In the genomic region with DNA sequence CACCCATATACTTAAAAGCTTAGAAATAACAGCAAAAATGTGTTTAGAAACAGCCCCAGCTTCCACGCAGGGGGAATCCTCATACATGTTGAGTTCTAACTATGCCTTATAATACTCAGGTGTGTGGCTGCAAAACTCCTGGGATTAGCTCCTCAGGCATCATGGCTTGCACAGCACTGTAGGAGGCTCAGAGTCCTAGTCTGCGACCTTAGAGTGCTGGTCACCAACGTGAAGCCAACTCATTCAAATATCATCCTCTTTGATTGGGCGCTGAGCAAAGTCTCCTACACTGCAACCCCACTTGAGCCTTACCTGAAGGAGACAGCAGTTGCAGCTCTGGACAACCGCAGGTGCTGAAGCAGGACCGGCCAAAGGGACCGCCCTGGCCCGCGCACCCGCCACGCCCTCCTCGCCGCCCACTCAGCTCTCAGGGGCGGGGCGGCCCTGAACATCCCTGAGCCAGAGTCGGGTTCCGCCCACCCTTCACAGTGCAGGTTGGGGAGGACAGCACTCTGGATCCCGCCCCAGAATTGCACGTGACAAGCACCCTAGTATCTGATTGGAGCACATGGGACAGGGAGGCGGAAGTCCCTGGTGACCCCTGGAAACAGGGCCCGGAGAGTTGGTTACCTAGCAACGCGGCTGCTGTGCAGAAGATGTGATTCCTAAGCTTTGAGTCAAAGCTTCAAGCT, we compare ENCODE assay signal across 8 mouse cellular contexts.
A peak's percentile ranks its signal among the peaks of the same experiment; 100 is the strongest.
DNase-seq lines count a peak whose midpoint lies in the region; ATAC-seq and TF ChIP-seq lines count a peak whose summit lies in the region.

No protein-coding gene starts in this region.

- in situ Hi-C loops in CH12.LX (cut with MboI; ENCODE audit: low pct_ligation_motif_present, low pct_unique_long_range_greater_than_20kb, low sequenced_read_pairs), result no loop called here

- peak overlapping the region; percentile 39 for H3K4me2 ChIP-seq in CH12.LX (ENCODE audit: insufficient read depth, low read depth, poor library complexity, severe bottlenecking)
- peak overlapping the region; percentile 69 for H3K4me2 ChIP-seq in forebrain, postnatal 0 days (ENCODE audit: low read depth)
- peak overlapping the region; percentile 18; the same call in 1 of the 2 replicates for H3K4me2 ChIP-seq in liver, embryonic 14.5 days (ENCODE audit: low read depth)
- peak overlapping the region; percentile 61 for H3K4me2 ChIP-seq in neural tube, embryonic 12.5 days (replicated peaks)

- peak; percentile 97 for DNase-seq in CH12.LX (ENCODE audit: extremely low read depth)
- peak; percentile 92 to 95 for DNase-seq in cerebellum, adult 2 months
- DNase-seq in forebrain, postnatal 0 days, result peak; percentile 93
- DNase-seq in heart, postnatal 25 days (ENCODE audit: low spot score), result peak; percentile 73
- peak; percentile 87 to 92 for DNase-seq in kidney, postnatal 4 days
- peak; percentile 19 to 47 (median 44) for DNase-seq in liver, embryonic 14.5 days (ENCODE audit: low read depth in 3 of 3, low spot score in 3 of 3)

- no peaks in the 10 kb centered on the region for H3K9me3 ChIP-seq in CH12.LX (replicated peaks; ENCODE audit: low read length)
- no peaks in the 10 kb centered on the region for H3K9me3 ChIP-seq in forebrain, postnatal 0 days (ENCODE audit: low read length)
- H3K9me3 ChIP-seq in liver, embryonic 14.5 days (ENCODE audit: control insufficient read depth, low read length), result no peaks in the 10 kb centered on the region
- no peaks in the 10 kb centered on the region for H3K9me3 ChIP-seq in neural tube, embryonic 12.5 days

- peak; percentile 100 for ATAC-seq in forebrain, postnatal 0 days
- peak; percentile 84 for ATAC-seq in liver, embryonic 14.5 days (ENCODE audit: insufficient read depth)
- peak; percentile 100 for ATAC-seq in neural tube, embryonic 12.5 days (ENCODE audit: low FRiP score, low read depth)

- dilution Hi-C loops in CH12.LX (cut with MboI; ENCODE audit: extremely low pct_ligation_motif_present, extremely low pct_unique_long_range_greater_than_20kb, low sequenced_read_pairs), result no loop called here

- TF ChIP-seq CTCF in CH12.LX (conservative IDR thresholded peaks at IDR 0.05 in 1 of 2, IDR thresholded peaks at IDR 0.05 in 1 of 2; ENCODE audit: low read depth in 2 of 2, low read length in 2 of 2), result no peak
- no peak for TF ChIP-seq CTCF in cerebellum, adult 2 months (IDR thresholded peaks at IDR 0.05; ENCODE audit: borderline replicate concordance, insufficient read depth, low read depth, low read length)
- TF ChIP-seq CTCF in forebrain, postnatal 0 days (IDR thresholded peaks at IDR 0.05; ENCODE audit: low read depth), result no peak
- no peak for TF ChIP-seq CTCF in liver, embryonic 14.5 days (IDR thresholded peaks at IDR 0.05; ENCODE audit: low read depth)
- TF ChIP-seq CTCF in testis, adult 2 months (IDR thresholded peaks at IDR 0.05; ENCODE audit: control insufficient read depth, insufficient read depth, insufficient replicate concordance, low read depth, low read length), result no peak

- H3K79me2 ChIP-seq in CH12.LX (replicated peaks; ENCODE audit: control insufficient read depth, extremely low read depth, insufficient read depth, poor library complexity, severe bottlenecking), result no peaks in the 10 kb centered on the region

- TF ChIP-seq POLR2A in CH12.LX (IDR thresholded peaks at IDR 0.05; ENCODE audit: low read depth, low read length), result no peak
- TF ChIP-seq POLR2A in cerebellum, adult 2 months (IDR thresholded peaks at IDR 0.05; ENCODE audit: borderline replicate concordance, insufficient read depth, low read length), result 0 out of 2 replicates have a peak, but pooled peaks have one; percentile 23
- TF ChIP-seq POLR2A in testis, adult 2 months (IDR thresholded peaks at IDR 0.05; ENCODE audit: control insufficient read depth, low read depth, low read length), result no peak

- peak overlapping the region; percentile 36 to 48 (median 47) for H3K4me3 ChIP-seq in CH12.LX (replicated peaks in 1 of 3; ENCODE audit: low read depth in 2 of 3, low read length in 2 of 3, poor library complexity in 1 of 3)
- H3K4me3 ChIP-seq in cerebellum, adult 2 months (replicated peaks; ENCODE audit: insufficient read depth, low read depth, low read length), result peak overlapping the region; percentile 78
- peak overlapping the region; percentile 70 for H3K4me3 ChIP-seq in forebrain, postnatal 0 days (ENCODE audit: low read depth, low read length)
- peak overlapping the region in 1 of 2 experiments; percentile 20; a peak in 1 of 4 replicates for H3K4me3 ChIP-seq in liver, embryonic 14.5 days (ENCODE audit: insufficient read depth in 1 of 2, low read depth in 2 of 2, low read length in 2 of 2)
- H3K4me3 ChIP-seq in neural tube, embryonic 12.5 days, result peak overlapping the region; percentile 55
- H3K4me3 ChIP-seq in testis, adult 2 months (ENCODE audit: control insufficient read depth, low read depth, low read length), result peak overlapping the region; percentile 85

- no peaks in the 10 kb centered on the region for H3K27me3 ChIP-seq in CH12.LX (replicated peaks)
- no peaks in the 10 kb centered on the region for H3K27me3 ChIP-seq in cerebellum, adult 2 months (ENCODE audit: control insufficient read depth, insufficient read depth, low read length)
- H3K27me3 ChIP-seq in forebrain, postnatal 0 days (ENCODE audit: insufficient read depth, low read length), result no peaks in the 10 kb centered on the region
- H3K27me3 ChIP-seq in liver, embryonic 14.5 days (ENCODE audit: control insufficient read depth, insufficient read depth, low read length), result no peaks in the 10 kb centered on the region
- H3K27me3 ChIP-seq in neural tube, embryonic 12.5 days (replicated peaks), result no peaks in the 10 kb centered on the region
- no peaks in the 10 kb centered on the region for H3K27me3 ChIP-seq in testis, adult 2 months (ENCODE audit: control insufficient read depth, insufficient read depth, low read length)

- peaks cover 0 to 8% of the 10 kb centered on the region in 2 experiments; a peak in 3 of 4 replicates for H3K4me1 ChIP-seq in CH12.LX (ENCODE audit: control insufficient read depth in 1 of 2, insufficient read depth in 2 of 2)
- no peaks in the 10 kb centered on the region for H3K4me1 ChIP-seq in cerebellum, adult 2 months (ENCODE audit: control insufficient read depth, insufficient read depth, low read length)
- H3K4me1 ChIP-seq in forebrain, postnatal 0 days (ENCODE audit: insufficient read depth), result peaks cover 7% of the 10 kb centered on the region
- no peaks in the 10 kb centered on the region for H3K4me1 ChIP-seq in liver, embryonic 14.5 days (replicated peaks; ENCODE audit: control insufficient read depth in 2 of 2, insufficient read depth in 2 of 2, low read length in 1 of 2)
- H3K4me1 ChIP-seq in neural tube, embryonic 12.5 days, result no peaks in the 10 kb centered on the region
- H3K4me1 ChIP-seq in testis, adult 2 months (ENCODE audit: control insufficient read depth, insufficient read depth, low read length), result no peaks in the 10 kb centered on the region

- intact Hi-C loops in heart, postnatal 25 days (cut with DNase I), result no loop called here

- H3K27ac ChIP-seq in CH12.LX (ENCODE audit: insufficient read depth, low read depth), result no peak overlapping the region
- H3K27ac ChIP-seq in cerebellum, adult 2 months (ENCODE audit: insufficient read depth, low read length), result no peak overlapping the region
- peak overlapping the region; percentile 76 for H3K27ac ChIP-seq in forebrain, postnatal 0 days (ENCODE audit: low read depth, low read length)
- H3K27ac ChIP-seq in liver, embryonic 14.5 days, result no peak overlapping the region
- no peak overlapping the region for H3K27ac ChIP-seq in neural tube, embryonic 12.5 days
- 0 out of 2 replicates have a peak overlapping the region, but pooled peaks have one; percentile 10 for H3K27ac ChIP-seq in testis, adult 2 months (ENCODE audit: control insufficient read depth, insufficient read depth, low read depth, low read length)

- H3K36me3 ChIP-seq in CH12.LX (replicated peaks in 1 of 2; ENCODE audit: control insufficient read depth in 1 of 2, insufficient read depth in 1 of 2, low read length in 1 of 2), result no peaks in the 10 kb centered on the region
- no peaks in the 10 kb centered on the region for H3K36me3 ChIP-seq in forebrain, postnatal 0 days (ENCODE audit: insufficient read depth)
- H3K36me3 ChIP-seq in liver, embryonic 14.5 days (replicated peaks; ENCODE audit: control insufficient read depth, insufficient read depth, low read depth), result no peaks in the 10 kb centered on the region
- no peaks in the 10 kb centered on the region for H3K36me3 ChIP-seq in neural tube, embryonic 12.5 days
- no peaks in the 10 kb centered on the region for H3K36me3 ChIP-seq in testis, adult 2 months (ENCODE audit: control insufficient read depth, insufficient read depth, low read length)

- no peak overlapping the region for H3K9ac ChIP-seq in CH12.LX (ENCODE audit: insufficient read depth, low read depth)
- H3K9ac ChIP-seq in forebrain, postnatal 0 days, result peak overlapping the region; percentile 64
- no peak overlapping the region for H3K9ac ChIP-seq in liver, embryonic 14.5 days (replicated peaks)
- H3K9ac ChIP-seq in neural tube, embryonic 12.5 days, result peak overlapping the region; percentile 36; the same call in 1 of the 2 replicates

- 1% methylated on average over 23 of the region's 23 CpGs for WGBS in cerebellum, adult 2 months
- WGBS in forebrain, postnatal 0 days, result 3% methylated on average over 23 of the region's 23 CpGs
- 2% methylated on average over 23 of the region's 23 CpGs for WGBS in liver, embryonic 14.5 days (ENCODE audit: insufficient replicate concordance)
- WGBS in neural tube, embryonic 12.5 days, result 2% methylated on average over 23 of the region's 23 CpGs

- TF ChIP-seq RAD21 in CH12.LX (IDR thresholded peaks at IDR 0.05; ENCODE audit: low read depth, low read length), result no peak

- TF ChIP-seq EP300 in CH12.LX (IDR thresholded peaks at IDR 0.05; ENCODE audit: low read length), result no peak
- TF ChIP-seq EP300 in liver, embryonic 14.5 days (IDR thresholded peaks at IDR 0.05; ENCODE audit: low read depth), result no peak

TF ChIP-seq in CH12.LX, 34 proteins besides CTCF, POLR2A, EP300 and RAD21 (continues in another document):
- TF ChIP-seq ZMIZ1 (IDR thresholded peaks at IDR 0.05; ENCODE audit: low read depth, low read length) (no peak), TCF12 (IDR thresholded peaks at IDR 0.05; ENCODE audit: low read depth, low read length) (no peak), JUND (conservative IDR thresholded peaks at IDR 0.05; ENCODE audit: low read depth, low read length) (no peak), MAZ (IDR thresholded peaks at IDR 0.05; ENCODE audit: low read depth, low read length) (no peak), PAX5 (IDR thresholded peaks at IDR 0.05; ENCODE audit: low read length) (no peak), IRF4 (IDR thresholded peaks at IDR 0.05; ENCODE audit: low read depth, low read length) (no peak), NRF1 (IDR thresholded peaks at IDR 0.05; ENCODE audit: low read depth, low read length) (peak; percentile 53), ELF1 (IDR thresholded peaks at IDR 0.05; ENCODE audit: low read depth, low read length) (peak; percentile 94), ZNF384 (IDR thresholded peaks at IDR 0.05; ENCODE audit: low read depth, low read length) (no peak), BHLHE40 (IDR thresholded peaks at IDR 0.05; ENCODE audit: low read depth, low read length) (peak; percentile 58), CHD2 (IDR thresholded peaks at IDR 0.05; ENCODE audit: low read length) (no peak), USF2 (conservative IDR thresholded peaks at IDR 0.05; ENCODE audit: low read depth, low read length) (peak; percentile 81)

Comparison
In these comparisons a context has a peak if more than half of its experiments do, and no peak if none do; other contexts are left out.
1. DNase-seq: peak in every context shown above with its lines; median percentile 97 in CH12.LX; 94 in cerebellum, adult 2 months; 93 in forebrain, postnatal 0 days; 90 in kidney, postnatal 4 days; 73 in heart, postnatal 25 days; 44 in liver, embryonic 14.5 days.
2. H3K27ac ChIP-seq: peak in forebrain, postnatal 0 days (single experiment) and testis, adult 2 months (single experiment); none in CH12.LX (single experiment), cerebellum, adult 2 months (single experiment), liver, embryonic 14.5 days (single experiment) and neural tube, embryonic 12.5 days (single experiment).
3. H3K4me2 ChIP-seq: peak in every context shown above with its lines; median percentile 69 in forebrain, postnatal 0 days; 61 in neural tube, embryonic 12.5 days; 39 in CH12.LX; 18 in liver, embryonic 14.5 days.
4. H3K9ac ChIP-seq: peak in forebrain, postnatal 0 days (single experiment) and neural tube, embryonic 12.5 days (single experiment); none in CH12.LX (single experiment) and liver, embryonic 14.5 days (single experiment).
5. Peak in every context shown above with its lines, with median percentiles within 50 percentile points of each other: ATAC-seq.